Mouse (Mus musculus) limb, embryonic 13.5 days (tissue): ENCODE results near the gene Piwil4. TPM values are rescaled to one million over a fixed set of nuclear protein-coding genes. Genes with fewer than 3 reads are reported as not detected.

Experiments
- ATAC-seq: fragments of 200-750 bp; cut with Nextera tagmentation; 2 replicates; pipeline ENCODE4 v1.8.0; 2017; ENCODE audit warnings: low read depth, moderate number of reproducible peaks, moderate TSS enrichment; ENCODE audit not compliant: low FRiP score
- H3K27ac ChIP-seq: fragments of 300-500 bp; sonication (generic); 2 replicates; pipeline ENCODE4 v1.5.1; 2015; ENCODE audit warnings: inconsistent platforms, mild to moderate bottlenecking, moderate library complexity
- H3K27me3 ChIP-seq: fragments of 300-500 bp; sonication (generic); 2 replicates; pipeline ENCODE4 v1.6.1; 2015; ENCODE audit warnings: mild to moderate bottlenecking, inconsistent platforms
- H3K36me3 ChIP-seq: fragments of 300-500 bp; sonication (generic); 2 replicates; pipeline ENCODE4 v1.6.1; 2015; ENCODE audit warnings: inconsistent platforms, mild to moderate bottlenecking, moderate library complexity
- H3K4me1 ChIP-seq: fragments of 300-500 bp; sonication (generic); 2 replicates; pipeline ENCODE4 v1.6.1; 2015; ENCODE audit warnings: inconsistent platforms
- H3K4me2 ChIP-seq: fragments of 300-500 bp; sonication (generic); replicated peaks from 2 replicates; pipeline ENCODE4 v1.6.1; 2015; ENCODE audit warnings: inconsistent platforms, mild to moderate bottlenecking, moderate library complexity
- H3K4me3 ChIP-seq: fragments of 300-500 bp; sonication (generic); 2 replicates; pipeline ENCODE4 v1.5.1; 2015; ENCODE audit warnings: moderate library complexity, mild to moderate bottlenecking, inconsistent platforms
- H3K9ac ChIP-seq: fragments of 300-500 bp; sonication (generic); 2 replicates; pipeline ENCODE4 v1.6.1; 2015; ENCODE audit warnings: mild to moderate bottlenecking, inconsistent platforms
- H3K9me3 ChIP-seq: fragments of 300-500 bp; sonication (generic); 2 replicates; pipeline ENCODE4 v1.6.1; 2016; ENCODE audit warnings: inconsistent platforms
- WGBS: fragments of 180-500 bp; shearing (Covaris S2); methylation state at CpG from one replicate; pipeline ENCODE4 v1.1.7; 2015; 5-methylcytosine and 5-hydroxymethylcytosine counted together
- polyA plus RNA-seq: library from polyadenylated mRNA; unstranded; fragments of >200 nt; fragmentation: Nextera tagmentation; extraction: Ambion mirVana; gene quantifications from 2 replicates; pipeline ENCODE4 v1.2.1, GENCODE M21; 2015

Piwil4 gene
- polyA plus RNA-seq, 1 experiment from 2014 or later: not detected

DNA sequence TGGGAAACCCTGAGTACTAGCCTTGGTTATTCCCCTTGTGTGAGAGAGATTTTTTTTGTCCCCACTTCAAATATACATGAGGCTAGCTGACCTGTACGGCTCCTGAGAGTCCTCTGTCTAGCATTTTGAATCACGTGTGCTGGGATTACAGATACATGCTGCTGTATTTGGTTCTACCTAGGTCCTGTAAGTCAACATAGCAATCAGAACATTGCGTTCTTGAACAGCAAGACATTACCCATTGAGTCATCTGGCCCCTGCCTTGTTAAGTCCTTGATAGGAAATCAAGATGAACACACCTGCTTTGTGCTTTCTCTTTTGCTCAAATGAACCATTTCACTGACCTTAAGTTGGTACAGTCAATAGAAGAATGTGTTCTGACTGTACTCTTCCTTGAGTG lies 13.9 kb upstream of the Piwil4 start:
- no peak overlapping the region for H3K27ac ChIP-seq
- no peaks in the 10 kb centered on the region for H3K9me3 ChIP-seq
- peaks cover 9% of the 10 kb centered on the region; the same call in 1 of the 2 replicates for H3K27me3 ChIP-seq
- 82% methylated on average over 3 of the region's 3 CpGs for WGBS
- H3K4me2 ChIP-seq: no peak overlapping the region
- H3K36me3 ChIP-seq: no peaks in the 10 kb centered on the region
- no peak for ATAC-seq
- H3K4me1 ChIP-seq: peaks cover 16% of the 10 kb centered on the region
- H3K9ac ChIP-seq: no peak overlapping the region
- no peak overlapping the region for H3K4me3 ChIP-seq

GRCm38 (mm10) chr9:14753947-14754346 lies 13.4 kb upstream of the Piwil4 start:
- ATAC-seq: no peak
- Histone ChIP-seq H3K36me3 (no peaks in the 10 kb centered on the region), H3K9ac (no peak overlapping the region)

DNA sequence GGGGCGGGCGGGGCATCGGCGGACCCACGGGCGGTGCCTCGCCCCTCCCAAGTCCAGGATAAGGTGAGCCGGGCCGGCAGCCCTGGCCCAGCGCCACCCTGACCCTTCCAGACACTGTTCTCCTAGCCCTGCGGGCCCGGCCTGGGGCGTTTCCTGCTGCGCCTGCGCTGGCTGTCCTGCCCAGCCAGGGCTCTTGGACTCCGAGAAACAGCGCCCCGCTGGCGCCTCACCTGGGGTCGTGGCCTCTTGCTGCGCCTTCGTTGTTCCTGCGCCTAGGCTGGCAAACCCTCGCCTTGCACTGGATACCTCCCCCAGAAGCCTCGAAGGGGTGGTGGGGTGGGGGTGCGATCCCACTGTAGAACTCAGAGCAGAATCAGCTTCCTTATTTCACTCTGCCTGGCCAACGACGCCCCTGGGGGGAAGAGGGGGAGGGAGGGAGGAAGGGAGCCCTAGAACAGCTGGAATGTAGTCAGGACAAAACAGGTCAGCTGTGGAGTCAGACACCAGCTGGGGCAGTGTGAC lies 11.5 kb upstream of the Piwil4 start, which contains the start of gene Fut4:
TSS of gene Fut4 (minus strand) at position 393 of the 522 bp plus-strand sequence.
- peaks cover 9% of the 10 kb centered on the region; the same call in 1 of the 2 replicates for H3K27me3 ChIP-seq
- H3K9me3 ChIP-seq: no peaks in the 10 kb centered on the region
- peak within 1 kb of the TSS; percentile 74 for H3K9ac ChIP-seq
- no peak within 1 kb of the TSS for H3K27ac ChIP-seq
- peaks cover 23% of the 10 kb centered on the region for H3K4me1 ChIP-seq
- peak; percentile 77 for ATAC-seq
- WGBS: under 1% methylated on average over 24 of the region's 28 CpGs
- peak within 1 kb of the TSS; percentile 93 for H3K4me2 ChIP-seq
- peak within 1 kb of the TSS; percentile 58 for H3K4me3 ChIP-seq
- no peaks in the 10 kb centered on the region for H3K36me3 ChIP-seq

More at GRCm38 (mm10) chr9:14753947-14754346, 13.4 kb upstream of the Piwil4 start:
- Histone ChIP-seq H3K27ac (no peak overlapping the region), H3K4me1 (peaks cover 20% of the 10 kb centered on the region), H3K4me2 (no peak overlapping the region), H3K4me3 (no peak overlapping the region), H3K27me3 (peaks cover 9% of the 10 kb centered on the region; the same call in 1 of the 2 replicates), H3K9me3 (no peaks in the 10 kb centered on the region)

GRCm38 (mm10) chr9:14751503-14752000 lies 11.0 kb upstream of the Piwil4 start:
- no peaks in the 10 kb centered on the region for H3K36me3 ChIP-seq
- H3K4me3 ChIP-seq: peak overlapping the region; percentile 58
- H3K4me1 ChIP-seq: peaks cover 27% of the 10 kb centered on the region
- ATAC-seq: peak; percentile 73
- H3K9me3 ChIP-seq: no peaks in the 10 kb centered on the region
- H3K27me3 ChIP-seq: peaks cover 9% of the 10 kb centered on the region; the same call in 1 of the 2 replicates
- WGBS: under 1% methylated on average over 50 of the region's 50 CpGs
- H3K4me2 ChIP-seq: peak overlapping the region; percentile 93
- no peak overlapping the region for H3K27ac ChIP-seq
- peak overlapping the region; percentile 74 for H3K9ac ChIP-seq

DNA sequence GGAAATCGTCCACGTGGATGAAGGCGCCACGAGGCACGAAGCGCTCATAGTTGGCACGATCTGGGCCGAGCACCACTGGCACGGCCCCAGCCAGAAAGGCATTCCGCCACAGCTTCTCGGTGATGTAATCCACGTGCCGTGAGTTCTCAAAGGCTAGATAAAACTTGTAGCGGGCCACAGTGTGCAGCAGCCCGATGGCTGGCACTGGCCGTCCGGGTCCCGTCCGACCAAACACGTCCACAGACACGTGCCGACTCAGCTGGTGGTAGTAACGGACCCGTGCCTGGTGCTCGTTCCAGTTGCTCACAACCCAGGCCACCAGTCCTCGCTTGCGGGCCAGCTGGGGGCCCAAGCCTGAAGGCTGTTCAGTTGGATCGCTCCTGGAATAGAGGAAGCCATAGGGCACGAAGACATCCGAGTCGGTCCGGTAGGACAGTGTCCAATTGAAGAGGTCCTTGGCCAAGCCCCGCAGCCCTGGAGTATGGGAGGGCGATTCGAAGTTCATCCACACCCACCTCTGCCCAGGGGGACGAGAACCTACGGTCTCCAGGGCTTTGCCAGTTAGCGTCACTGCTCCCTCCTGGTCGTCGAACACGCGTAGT lies 10.5 kb upstream of the Piwil4 start:
- Histone ChIP-seq H3K36me3 (no peaks in the 10 kb centered on the region), H3K4me2 (peak overlapping the region; percentile 93), H3K9ac (peak overlapping the region; percentile 74), H3K4me1 (peaks cover 31% of the 10 kb centered on the region), H3K9me3 (no peaks in the 10 kb centered on the region), H3K4me3 (peak overlapping the region; percentile 58), H3K27me3 (peaks cover 9% of the 10 kb centered on the region; the same call in 1 of the 2 replicates), H3K27ac (no peak overlapping the region)
- peak; percentile 46 for ATAC-seq
- WGBS: 55% methylated on average over 42 of the region's 42 CpGs

DNA sequence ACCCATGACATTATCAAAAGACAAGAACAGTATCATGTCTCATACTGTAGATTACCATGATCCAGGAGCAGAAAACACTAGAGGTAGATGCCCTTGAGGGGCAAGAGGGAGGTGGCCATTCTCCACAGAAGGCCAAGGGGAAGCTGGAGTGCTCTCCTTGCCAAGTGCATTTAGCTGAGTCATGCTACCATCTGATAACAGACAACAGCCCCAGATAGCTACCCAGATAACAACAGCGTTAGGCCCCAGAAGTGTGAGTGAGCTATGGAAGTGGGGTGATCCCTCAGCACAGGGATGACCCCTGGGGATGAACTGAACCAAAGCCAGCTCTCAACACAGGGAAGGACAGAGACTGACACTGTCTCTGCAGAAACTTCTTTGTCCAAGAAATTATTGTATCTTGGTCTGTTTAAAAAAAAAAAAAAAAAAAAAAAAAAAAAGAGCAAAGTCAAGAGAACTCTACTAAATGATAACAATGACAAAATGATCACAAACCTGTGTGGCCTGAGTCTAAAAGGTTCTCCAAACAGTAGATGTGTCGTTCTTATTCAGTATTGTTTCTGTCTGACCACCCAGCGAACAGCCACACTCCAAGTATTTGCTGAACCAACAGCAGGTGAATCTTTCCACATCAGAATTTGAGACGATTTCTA lies 909 bp downstream of the Piwil4 start:
- no peak overlapping the region for H3K4me3 ChIP-seq
- H3K9me3 ChIP-seq: no peaks in the 10 kb centered on the region
- WGBS: 83% methylated on average over 4 of the region's 4 CpGs
- H3K27me3 ChIP-seq: no peaks in the 10 kb centered on the region
- no peak overlapping the region for H3K27ac ChIP-seq
- no peaks in the 10 kb centered on the region for H3K36me3 ChIP-seq
- no peaks in the 10 kb centered on the region for H3K4me1 ChIP-seq
- no peak overlapping the region for H3K4me2 ChIP-seq
- no peak overlapping the region for H3K9ac ChIP-seq
- no peak for ATAC-seq

GRCm38 (mm10) chr9:14730941-14731541 lies 9.5 kb downstream of the Piwil4 start:
- no peaks in the 10 kb centered on the region for H3K36me3 ChIP-seq
- no peak overlapping the region for H3K4me2 ChIP-seq
- WGBS: 29% methylated on average over 9 of the region's 9 CpGs
- H3K9me3 ChIP-seq: no peaks in the 10 kb centered on the region
- H3K9ac ChIP-seq: no peak overlapping the region
- no peak overlapping the region; the same call in 1 of the 2 replicates for H3K27ac ChIP-seq
- H3K4me1 ChIP-seq: peaks cover 8% of the 10 kb centered on the region
- H3K27me3 ChIP-seq: no peaks in the 10 kb centered on the region
- H3K4me3 ChIP-seq: no peak overlapping the region
- ATAC-seq: 0 out of 2 replicates have a peak, but pooled peaks have one; percentile 32

GRCm38 (mm10) chr9:14728365-14728764 lies 12.2 kb downstream of the Piwil4 start:
- no peak overlapping the region for H3K4me3 ChIP-seq
- H3K4me1 ChIP-seq: peaks cover 8% of the 10 kb centered on the region
- no peak for ATAC-seq
- no peak overlapping the region for H3K9ac ChIP-seq
- no peaks in the 10 kb centered on the region for H3K27me3 ChIP-seq
- no peaks in the 10 kb centered on the region for H3K9me3 ChIP-seq
- 93% methylated on average over 4 of the region's 4 CpGs for WGBS
- no peak overlapping the region for H3K4me2 ChIP-seq
- H3K36me3 ChIP-seq: no peaks in the 10 kb centered on the region
- no peak overlapping the region for H3K27ac ChIP-seq

- H3K9ac ChIP-seq: no peak overlapping the region
- no peak overlapping the region for H3K4me3 ChIP-seq
- H3K27me3 ChIP-seq: no peaks in the 10 kb centered on the region
- no peaks in the 10 kb centered on the region for H3K9me3 ChIP-seq
- no peak overlapping the region for H3K27ac ChIP-seq
- 70% methylated on average over 4 of the region's 4 CpGs for WGBS
- peaks cover 8% of the 10 kb centered on the region for H3K4me1 ChIP-seq
- no peaks in the 10 kb centered on the region for H3K36me3 ChIP-seq
- no peak for ATAC-seq
- no peak overlapping the region for H3K4me2 ChIP-seq
These were observed 13.9 kb downstream of the Piwil4 start for GRCm38 (mm10) chr9:14726629-14727028.

DNA sequence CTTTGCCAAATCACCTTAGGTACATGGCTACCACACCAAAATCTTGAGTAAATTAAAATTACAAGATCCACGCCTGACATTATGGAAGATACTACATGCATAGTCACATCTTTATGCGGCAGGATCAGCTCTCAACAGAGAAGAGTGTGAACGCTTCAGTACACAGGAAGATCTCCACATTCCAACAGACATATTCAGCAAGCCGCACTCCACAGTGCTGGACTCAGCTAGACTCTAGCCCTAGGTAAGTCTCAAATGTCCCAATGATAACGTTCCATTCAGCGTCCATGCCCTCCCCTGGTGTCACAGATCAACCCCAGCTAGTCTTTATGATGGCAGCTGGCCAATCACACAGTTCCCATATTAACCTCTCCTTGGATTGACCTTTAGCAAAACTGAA lies 14.5 kb downstream of the Piwil4 start:
- Histone ChIP-seq H3K9me3 (no peaks in the 10 kb centered on the region), H3K36me3 (no peaks in the 10 kb centered on the region), H3K27ac (no peak overlapping the region), H3K4me2 (no peak overlapping the region), H3K9ac (no peak overlapping the region), H3K4me1 (peaks cover 4% of the 10 kb centered on the region), H3K27me3 (no peaks in the 10 kb centered on the region), H3K4me3 (no peak overlapping the region)
- ATAC-seq: no peak
- 86% methylated on average over 6 of the region's 6 CpGs for WGBS

DNA sequence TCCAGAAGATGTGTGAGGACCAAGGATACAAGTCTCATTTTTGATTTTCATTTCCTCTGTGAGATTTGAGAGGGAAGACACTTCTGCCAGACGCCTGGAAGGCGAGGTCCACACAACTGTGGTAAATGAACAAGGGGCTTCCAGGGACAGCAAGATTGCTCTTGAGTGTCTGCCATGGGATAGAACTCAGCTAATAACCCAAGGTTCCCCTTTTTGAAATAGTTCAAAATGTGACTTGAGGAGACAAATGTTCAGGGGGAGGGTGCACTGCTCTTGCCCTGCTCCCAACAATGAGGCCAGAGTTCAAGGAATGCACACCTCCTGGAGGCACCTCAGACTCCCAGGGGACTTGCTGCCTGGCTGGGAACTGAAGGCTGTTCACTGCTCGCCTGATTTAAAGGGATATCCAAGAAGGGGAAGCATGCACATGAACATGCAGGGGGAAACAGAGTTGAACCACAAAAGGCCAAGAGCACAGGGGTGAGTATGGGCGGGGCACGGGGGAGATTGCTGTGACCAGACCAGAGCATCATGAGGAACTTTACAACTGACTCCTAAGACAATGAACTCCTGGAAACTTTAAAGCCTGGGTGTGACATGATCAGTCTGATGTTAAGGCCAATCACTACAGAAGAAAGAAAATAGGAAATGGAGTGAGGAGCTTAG lies 15.6 kb downstream of the Piwil4 start:
- Histone ChIP-seq H3K4me2 (no peak overlapping the region), H3K36me3 (no peaks in the 10 kb centered on the region), H3K27ac (no peak overlapping the region), H3K9ac (no peak overlapping the region), H3K4me3 (no peak overlapping the region), H3K4me1 (no peaks in the 10 kb centered on the region), H3K9me3 (no peaks in the 10 kb centered on the region), H3K27me3 (no peaks in the 10 kb centered on the region)
- 74% methylated on average over 5 of the region's 5 CpGs for WGBS
- no peak for ATAC-seq

GRCm38 (mm10) chr9:14721610-14722009 lies 18.9 kb downstream of the Piwil4 start:
- Histone ChIP-seq H3K4me3 (no peak overlapping the region), H3K27me3 (no peaks in the 10 kb centered on the region), H3K9ac (no peak overlapping the region), H3K4me2 (no peak overlapping the region), H3K36me3 (no peaks in the 10 kb centered on the region), H3K9me3 (no peaks in the 10 kb centered on the region), H3K4me1 (no peaks in the 10 kb centered on the region), H3K27ac (no peak overlapping the region)
- no peak for ATAC-seq
- WGBS: 78% methylated on average over 5 of the region's 5 CpGs
